Mouse (Mus musculus) adrenal gland, postnatal 4 days (tissue): Measurements from ENCODE around the gene Crtc3. TPM values are rescaled to one million over a fixed set of nuclear protein-coding genes. Genes with fewer than 3 reads are reported as not detected.

Experiments
- DNase-seq, 2 experiments: peaks; one replicate each; pipeline ENCODE4 v3.0.0; 2021 to 2022; ENCODE audit warnings: low spot score in 2 of 2, mixed read lengths in 2 of 2
- total RNA-seq, 2 experiments: library from RNA; stranded (reverse); gene quantifications; 2 replicates each; pipeline ENCODE4 v1.2.3; 2021

The Crtc3 gene
- total RNA-seq, 2 experiments from 2014 or later: 36.4 to 39.8 TPM

DNA sequence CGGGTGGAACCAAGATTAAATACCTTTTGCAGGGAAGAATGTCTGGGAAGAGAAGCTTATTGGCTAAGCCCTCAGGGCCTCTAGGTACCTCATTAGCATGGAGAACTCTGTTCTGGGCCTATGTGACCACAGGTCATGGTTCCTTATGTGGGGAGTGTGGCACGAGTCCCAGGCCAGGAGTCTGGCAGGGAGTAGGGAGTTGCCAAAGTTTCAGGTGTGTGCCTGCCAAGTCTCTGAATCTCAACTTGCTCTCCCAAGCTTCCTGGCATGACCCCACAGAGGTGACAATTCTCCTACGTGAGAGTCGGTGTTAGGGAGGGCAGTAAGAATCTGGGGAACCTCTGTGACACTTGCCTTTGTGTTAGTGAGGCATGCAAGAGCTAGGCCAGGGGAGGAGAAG, 131.5 kb downstream of the Crtc3 start:
- no peak for DNase-seq

GRCm38 (mm10) chr7:80556166-80556565, 132.5 kb downstream of the Crtc3 start:
- no peak for DNase-seq

DNA sequence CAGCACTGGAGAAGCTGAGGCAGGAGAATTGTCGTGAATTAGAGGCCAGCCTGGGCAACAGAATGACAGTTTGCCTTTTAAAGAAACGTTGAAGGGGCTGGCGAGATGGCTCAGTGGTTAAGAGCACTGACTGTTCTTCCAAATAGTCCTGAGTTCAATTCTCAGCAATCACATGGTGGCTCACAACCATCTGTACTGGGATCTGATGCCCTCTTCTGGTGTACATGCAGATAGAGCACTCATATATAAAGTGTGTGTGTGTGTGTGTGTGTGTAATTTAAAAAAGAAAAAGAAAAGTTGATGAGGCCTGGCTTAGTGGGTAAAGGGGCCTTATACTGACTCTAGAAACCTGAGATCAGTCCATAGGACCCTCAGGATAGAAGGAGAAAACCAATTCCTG, 133.5 kb downstream of the Crtc3 start:
- DNase-seq: no peak

DNA sequence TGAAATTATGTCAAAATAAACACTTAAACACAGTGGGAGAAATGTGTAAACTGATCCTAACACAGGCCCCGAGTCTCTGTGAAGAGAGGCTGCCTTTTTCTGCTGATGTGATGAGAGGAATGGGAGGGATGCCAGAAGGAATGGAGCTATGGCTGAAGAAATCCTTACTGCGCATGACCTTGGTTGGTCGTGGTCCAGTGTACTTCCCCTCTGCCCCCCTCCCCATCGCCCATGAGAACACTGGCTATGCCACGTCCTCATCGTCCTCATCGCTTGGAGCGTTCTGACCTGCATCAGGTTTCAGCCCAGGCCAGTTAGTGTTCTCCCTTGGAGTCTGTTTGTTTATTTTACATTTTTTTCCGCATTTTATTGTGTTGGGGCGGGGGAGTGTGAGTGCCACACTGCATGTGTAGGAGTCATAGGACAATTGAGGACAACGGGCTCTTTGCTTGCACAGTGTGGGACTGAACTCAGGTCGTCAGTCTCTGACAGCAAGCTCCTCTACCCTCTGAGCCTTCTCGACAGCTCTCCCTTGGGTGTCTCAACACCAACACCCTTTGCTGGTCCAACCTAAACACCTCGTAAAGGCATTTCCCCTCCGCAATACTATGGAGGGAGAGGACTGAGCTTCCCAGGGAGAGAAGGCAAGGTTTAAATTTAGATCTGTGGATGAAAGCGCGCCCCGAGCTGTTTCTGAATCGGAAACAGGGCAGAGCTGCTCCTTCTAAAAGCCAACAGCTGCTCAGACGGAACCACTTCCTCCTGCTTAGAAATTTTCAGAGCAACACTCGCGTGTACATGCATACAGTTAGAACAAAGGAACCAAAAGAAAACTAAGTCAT, 134.3 kb downstream of the Crtc3 start:
- DNase-seq: no peak

DNA sequence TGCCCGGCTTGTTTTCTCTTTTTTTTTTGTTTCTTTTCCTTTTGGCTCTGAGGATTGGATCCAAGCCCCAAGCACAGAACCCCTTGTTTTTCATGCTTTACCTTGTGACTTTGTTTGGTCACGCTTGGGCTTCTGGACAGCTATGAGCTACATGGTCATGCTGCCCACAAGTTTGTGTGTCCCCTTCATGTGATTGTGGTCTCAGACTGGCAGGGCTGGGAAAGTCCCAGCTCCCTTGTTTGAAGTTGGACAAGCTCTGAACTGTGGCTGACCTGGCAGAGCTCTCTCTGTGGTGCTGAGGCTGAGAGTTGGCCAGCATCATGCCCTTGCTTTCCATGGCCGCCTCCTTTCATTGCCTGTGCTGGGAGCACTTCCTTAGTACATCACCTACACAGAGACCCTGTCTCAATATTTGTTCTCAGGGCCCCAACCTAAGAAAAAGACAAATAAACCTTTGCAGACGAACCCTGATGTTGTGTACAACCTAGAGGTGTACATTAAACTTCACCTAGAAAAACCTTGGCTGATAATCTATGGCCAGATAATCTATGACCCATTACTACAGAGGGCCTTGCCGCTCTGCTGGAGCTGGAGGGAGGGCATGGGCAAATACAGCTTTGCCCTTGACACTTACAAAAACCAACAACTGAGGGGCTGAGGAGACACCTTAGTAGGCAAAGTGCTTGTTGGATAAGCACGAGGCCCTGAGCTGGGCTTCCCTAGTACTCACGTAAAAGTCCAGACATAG, 140.0 kb downstream of the Crtc3 start:
- no peak for DNase-seq

DNA sequence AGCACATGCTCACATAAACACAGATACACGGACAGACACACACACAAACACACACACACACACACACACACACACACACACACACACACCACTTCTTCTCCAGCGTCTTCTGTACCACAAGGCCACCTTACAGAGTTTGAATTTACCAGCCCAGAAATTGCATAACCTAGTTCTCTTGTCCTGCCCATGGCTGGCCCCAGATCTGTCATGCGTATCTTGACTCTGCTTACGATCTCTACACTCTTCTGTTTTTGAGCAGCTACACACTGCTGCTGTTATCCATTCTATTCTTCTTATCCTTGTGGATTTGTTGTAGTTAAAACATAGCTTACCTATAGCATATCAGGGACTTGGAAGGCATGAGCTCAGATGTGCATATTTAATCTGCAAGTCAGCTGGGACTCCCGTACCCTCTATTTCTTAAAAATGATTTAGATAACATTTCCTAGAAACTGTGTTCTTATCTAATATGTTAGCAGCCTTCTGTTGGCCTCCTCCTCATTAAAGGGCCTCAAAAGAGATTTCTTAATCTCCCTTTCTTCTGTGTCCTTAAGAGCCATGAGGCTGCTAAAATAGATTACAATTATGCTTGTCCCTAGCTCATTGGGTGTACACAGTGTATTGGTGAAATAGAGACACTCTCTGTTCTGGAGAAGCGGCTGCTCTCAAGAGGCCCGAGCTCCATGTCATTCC, 146.4 kb downstream of the Crtc3 start:
- no peak for DNase-seq

GRCm38 (mm10) chr7:80539581-80539980, 149.1 kb downstream of the Crtc3 start:
- no peak for DNase-seq

Other genes with a start within 250 kb of the Crtc3 start
- 10 to 100 TPM; 13.9 to 18.0 TPM for gene Blm, start 153.8 kb downstream of the Crtc3 start, total RNA-seq
- gene Iqgap1, start 137.1 kb upstream of the Crtc3 start, total RNA-seq: 100 to 1,000 TPM in 1 of 2 experiments, 10 to 100 TPM in 1; 92.0 to 107 TPM
- gene Zscan2, start 172.0 kb upstream of the Crtc3 start, total RNA-seq: 10 to 100 TPM; 13.4 to 14.2 TPM
- gene Wdr73, start 212.4 kb upstream of the Crtc3 start, total RNA-seq: 10 to 100 TPM; 27.9 to 29.8 TPM
- gene Nmb, start 216.2 kb upstream of the Crtc3 start, total RNA-seq: 1 to 10 TPM; 4.2 to 5.6 TPM